Mouse (Mus musculus) neural tube, embryonic 14.5 days (tissue): ENCODE data around the gene Tbx4. TPM values are rescaled to one million over a fixed set of nuclear protein-coding genes. Genes with fewer than 3 reads are reported as not detected.

Source experiments
- polyA plus RNA-seq: library from polyadenylated mRNA; unstranded; fragments of >200 nt; fragmentation: Nextera tagmentation; extraction: Ambion mirVana; gene quantifications from 2 replicates; pipeline ENCODE4 v1.2.1, GENCODE M21; 2014

Gene Tbx4
- polyA plus RNA-seq, 1 experiment from 2014 or later = 0.20 TPM

Other genes starting within 250 kb of the Tbx4 start
- gene Tbx2, start 53.9 kb upstream of the Tbx4 start, polyA plus RNA-seq = 0.37 and 1.2 TPM in 2 replicates
- gene Gm11444, start 36.1 kb upstream of the Tbx4 start, polyA plus RNA-seq = not detected in 2 replicates